Mouse (Mus musculus) liver, embryonic 14.5 days (tissue): Measurements from ENCODE around the gene Mfsd6l. TPM values are rescaled to one million over a fixed set of nuclear protein-coding genes. Genes with fewer than 3 reads are reported as not detected.

Source experiments
- ATAC-seq: fragments of 200-750 bp; cut with Nextera tagmentation; 2 replicates; pipeline ENCODE4 v1.8.0; 2017; ENCODE audit warnings: moderate number of reproducible peaks, mild to moderate bottlenecking, moderate library complexity; ENCODE audit not compliant: insufficient read depth
- DNase-seq, 3 experiments: peaks; one replicate each; pipeline ENCODE4 v3.0.0-alpha.2; 2012 to 2013; ENCODE audit warnings: low read depth in 3 of 3, low spot score in 3 of 3
- H3K27ac ChIP-seq: fragments of 300-500 bp; sonication (generic); 2 replicates; pipeline ENCODE4 v1.5.1; 2014; ENCODE audit warnings: moderate library complexity, mild to moderate bottlenecking, control low read depth, inconsistent platforms
- H3K27me3 ChIP-seq: fragments of 300-500 bp; sonication (generic); 2 replicates; pipeline ENCODE4 v1.6.1; 2014; ENCODE audit warnings: mild to moderate bottlenecking, low read length, moderate library complexity; ENCODE audit not compliant: control insufficient read depth, insufficient read depth
- H3K36me3 ChIP-seq: fragments of 300-500 bp; sonication (generic); replicated peaks from 2 replicates; pipeline ENCODE4 v1.6.1; 2014; ENCODE audit warnings: low read depth; ENCODE audit not compliant: control insufficient read depth, insufficient read depth
- H3K4me1 ChIP-seq, 2 experiments: fragments of 200-500 bp in 1 of 2; fragments of 300-500 bp in 1 of 2; sonication (generic) in 1 of 2; replicated peaks; 2 replicates each; pipeline ENCODE4 v1.6.1; 2012 to 2014; ENCODE audit warnings: antibody characterized with exemption in 1 of 2, inconsistent platforms in 1 of 2, low read length in 1 of 2; ENCODE audit not compliant: control insufficient read depth in 2 of 2, insufficient read depth in 2 of 2
- H3K4me2 ChIP-seq: fragments of 300-500 bp; sonication (generic); 2 replicates; pipeline ENCODE4 v1.6.1; 2014; ENCODE audit warnings: low read depth, mild to moderate bottlenecking, control low read depth, moderate library complexity
- H3K4me3 ChIP-seq, 2 experiments: fragments of 200-500 bp in 1 of 2; fragments of 300-500 bp in 1 of 2; sonication (generic) in 1 of 2; 2 replicates each; pipeline ENCODE4 v1.5.1; 2012 to 2014; ENCODE audit warnings: low read depth in 2 of 2, low read length in 2 of 2, mild to moderate bottlenecking in 2 of 2, control low read depth in 1 of 2, inconsistent platforms in 1 of 2, moderate library complexity in 1 of 2; ENCODE audit not compliant: insufficient read depth in 1 of 2
- H3K9ac ChIP-seq: fragments of 300-500 bp; sonication (generic); replicated peaks from 2 replicates; pipeline ENCODE4 v1.6.1; 2014; ENCODE audit warnings: mild to moderate bottlenecking, control low read depth, moderate library complexity
- H3K9me3 ChIP-seq: fragments of 300-500 bp; sonication (generic); 2 replicates; pipeline ENCODE4 v1.6.1; 2016; ENCODE audit warnings: low read length, mixed read lengths; ENCODE audit not compliant: control insufficient read depth
- CTCF ChIP-seq: IDR thresholded peaks from 2 replicates; pipeline ENCODE4 v1.5.1; 2016; ENCODE audit warnings: antibody characterized with exemption, low read depth, control low read depth
- EP300 ChIP-seq: IDR thresholded peaks from 2 replicates; pipeline ENCODE4 v1.6.1; 2016; ENCODE audit warnings: antibody characterized with exemption, low read depth
- WGBS: fragments of 180-500 bp; shearing (Covaris S2); extraction: QIAGEN DNeasy Blood & Tissue Kit; methylation state at CpG from one replicate; pipeline ENCODE4 v1.1.7; 2014; ENCODE audit not compliant: insufficient replicate concordance; 5-methylcytosine and 5-hydroxymethylcytosine counted together
- polyA plus RNA-seq, 2 experiments: library from polyadenylated mRNA; depleted of rRNA in 1 of 2; stranded (reverse) in 1 of 2; unstranded in 1 of 2; fragments of >200 nt; fragmentation: Nextera tagmentation in 1 of 2; extraction: Ambion mirVana in 1 of 2; gene quantifications; 2 replicates each; pipeline versions ENCODE4 v1.2.1 to v1.2.3; 2012 to 2014

Mfsd6l gene
- polyA plus RNA-seq, 2 experiments, result 0.06 to 0.07 TPM

DNA sequence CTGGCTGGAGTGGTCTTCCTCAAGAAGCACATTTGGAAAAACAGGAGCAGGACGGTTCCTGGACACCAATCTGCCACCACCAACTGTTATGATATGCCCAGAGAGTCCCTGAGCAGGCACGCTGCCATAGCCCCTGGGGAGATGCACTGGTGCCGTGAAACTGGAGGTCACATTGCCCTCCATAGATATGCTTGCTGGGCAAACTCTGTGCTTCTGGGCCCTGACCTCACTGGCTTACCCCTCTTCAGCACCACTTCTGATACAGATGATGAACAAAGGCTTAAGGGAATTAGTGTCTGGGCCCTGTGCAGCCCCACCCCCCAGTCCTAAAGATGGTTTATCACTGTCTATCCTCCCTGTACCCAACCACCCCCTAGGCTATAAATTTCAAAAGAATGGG lies 37.3 kb downstream of the Mfsd6l start:
- no peak for ATAC-seq
- no peak overlapping the region for H3K9ac ChIP-seq
- no peak for DNase-seq
- no peaks in the 10 kb centered on the region for H3K27me3 ChIP-seq
- 51% methylated on average over 3 of the region's 3 CpGs for WGBS
- H3K4me2 ChIP-seq, result no peak overlapping the region
- H3K4me1 ChIP-seq, result peaks cover 0 to 2% of the 10 kb centered on the region in 2 experiments; a peak in 1 of 4 replicates
- H3K36me3 ChIP-seq, result no peaks in the 10 kb centered on the region
- H3K9me3 ChIP-seq, result no peaks in the 10 kb centered on the region
- H3K27ac ChIP-seq, result no peak overlapping the region
- no peak overlapping the region for H3K4me3 ChIP-seq
- TF ChIP-seq CTCF, result no peak
- no peak for TF ChIP-seq EP300

DNA sequence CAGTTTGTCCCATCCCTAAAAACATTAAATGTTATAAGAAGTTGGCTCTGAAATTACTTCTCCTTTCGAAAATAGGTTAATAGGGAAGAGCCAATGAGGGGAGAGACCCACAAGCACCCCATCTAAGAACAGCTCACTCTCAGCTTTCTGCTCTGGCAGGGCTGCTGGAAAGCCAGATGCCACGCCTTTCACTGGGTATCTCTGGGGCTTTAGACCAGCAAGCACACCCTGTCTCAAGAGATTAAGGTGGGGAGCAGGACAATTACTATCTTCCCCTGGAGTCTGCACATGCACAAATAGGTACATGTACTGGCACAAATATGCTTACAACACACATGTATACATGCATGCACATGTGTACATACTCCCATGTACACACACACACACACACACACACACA lies 41.9 kb downstream of the Mfsd6l start:
- TF ChIP-seq EP300, result no peak
- TF ChIP-seq CTCF, result no peak
- no peak overlapping the region for H3K4me3 ChIP-seq
- no peak for DNase-seq
- H3K4me1 ChIP-seq, result peaks cover 0 to 8% of the 10 kb centered on the region in 2 experiments; a peak in 2 of 4 replicates
- no peaks in the 10 kb centered on the region for H3K27me3 ChIP-seq
- H3K4me2 ChIP-seq, result no peak overlapping the region
- H3K27ac ChIP-seq, result no peak overlapping the region
- no peak for ATAC-seq
- H3K9me3 ChIP-seq, result no peaks in the 10 kb centered on the region
- H3K36me3 ChIP-seq, result no peaks in the 10 kb centered on the region
- H3K9ac ChIP-seq, result no peak overlapping the region
- 19% methylated on average over 2 of the region's 2 CpGs for WGBS

DNA sequence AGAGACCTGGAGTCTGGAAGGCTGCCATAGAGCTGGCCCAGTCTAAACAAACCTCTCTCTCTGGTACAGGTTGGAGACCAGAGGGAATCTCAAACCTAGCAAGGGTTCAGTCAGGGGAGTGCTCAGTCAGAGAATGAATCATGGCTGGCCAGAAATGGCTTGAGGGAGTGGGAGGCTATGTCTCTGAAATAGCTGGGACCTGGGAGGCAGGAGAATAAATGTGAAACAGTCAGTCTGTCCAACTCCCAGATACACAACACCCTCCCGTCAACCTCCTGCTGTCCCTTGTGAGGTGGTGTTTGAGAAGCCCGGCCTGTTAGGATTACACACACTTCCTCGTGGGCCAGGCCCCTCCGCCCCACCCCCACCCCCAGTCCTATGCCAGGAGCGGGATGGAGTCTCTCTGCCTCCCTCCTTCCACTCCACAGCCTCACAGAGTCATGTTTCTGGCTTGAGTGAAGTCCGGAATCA lies 44.6 kb downstream of the Mfsd6l start:
- H3K9me3 ChIP-seq, result no peaks in the 10 kb centered on the region
- no peak overlapping the region for H3K4me2 ChIP-seq
- ATAC-seq (no peak), DNase-seq (no peak)
- WGBS, result 39% methylated on average over 6 of the region's 6 CpGs
- no peaks in the 10 kb centered on the region for H3K36me3 ChIP-seq
- no peak overlapping the region for H3K4me3 ChIP-seq
- peaks cover 0 to 8% of the 10 kb centered on the region in 2 experiments; a peak in 2 of 4 replicates for H3K4me1 ChIP-seq
- no peak for TF ChIP-seq CTCF
- TF ChIP-seq EP300, result no peak
- H3K9ac ChIP-seq, result no peak overlapping the region
- H3K27ac ChIP-seq, result no peak overlapping the region
- H3K27me3 ChIP-seq, result no peaks in the 10 kb centered on the region

DNA sequence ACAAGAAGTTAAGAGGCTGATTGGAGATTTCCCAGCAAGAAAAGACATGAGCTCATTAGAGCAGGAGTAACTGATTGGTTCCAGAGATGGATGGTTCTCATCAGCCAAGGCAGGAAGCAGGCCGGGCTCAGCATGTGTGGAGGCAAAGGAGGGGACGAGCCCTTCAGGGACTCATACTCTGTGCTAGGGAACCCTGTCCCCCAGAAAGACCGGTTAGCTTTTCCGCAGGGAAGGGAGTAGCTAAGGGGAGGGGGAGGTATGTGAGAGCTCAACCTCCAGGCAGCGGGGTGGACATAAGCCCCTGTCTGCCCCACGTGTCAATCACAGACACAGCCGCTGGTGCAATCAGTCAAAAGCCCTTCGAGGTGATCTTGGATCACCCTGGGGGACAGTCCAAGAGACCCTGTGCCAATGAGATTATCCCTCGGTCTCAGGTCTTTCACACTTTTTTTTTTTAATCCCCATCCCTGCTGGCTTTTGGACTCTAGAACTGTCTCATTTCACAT lies 45.6 kb downstream of the Mfsd6l start:
- Histone ChIP-seq H3K9me3 (no peaks in the 10 kb centered on the region), H3K4me2 (no peak overlapping the region), H3K27me3 (no peaks in the 10 kb centered on the region), H3K36me3 (no peaks in the 10 kb centered on the region), H3K27ac (no peak overlapping the region), H3K4me3 (no peak overlapping the region), H3K4me1 (peaks cover 0 to 8% of the 10 kb centered on the region in 2 experiments; a peak in 2 of 4 replicates), H3K9ac (no peak overlapping the region)
- WGBS, result 24% methylated on average over 9 of the region's 9 CpGs
- no peak for ATAC-seq
- no peak for DNase-seq
- no peak for TF ChIP-seq CTCF
- TF ChIP-seq EP300, result no peak

DNA sequence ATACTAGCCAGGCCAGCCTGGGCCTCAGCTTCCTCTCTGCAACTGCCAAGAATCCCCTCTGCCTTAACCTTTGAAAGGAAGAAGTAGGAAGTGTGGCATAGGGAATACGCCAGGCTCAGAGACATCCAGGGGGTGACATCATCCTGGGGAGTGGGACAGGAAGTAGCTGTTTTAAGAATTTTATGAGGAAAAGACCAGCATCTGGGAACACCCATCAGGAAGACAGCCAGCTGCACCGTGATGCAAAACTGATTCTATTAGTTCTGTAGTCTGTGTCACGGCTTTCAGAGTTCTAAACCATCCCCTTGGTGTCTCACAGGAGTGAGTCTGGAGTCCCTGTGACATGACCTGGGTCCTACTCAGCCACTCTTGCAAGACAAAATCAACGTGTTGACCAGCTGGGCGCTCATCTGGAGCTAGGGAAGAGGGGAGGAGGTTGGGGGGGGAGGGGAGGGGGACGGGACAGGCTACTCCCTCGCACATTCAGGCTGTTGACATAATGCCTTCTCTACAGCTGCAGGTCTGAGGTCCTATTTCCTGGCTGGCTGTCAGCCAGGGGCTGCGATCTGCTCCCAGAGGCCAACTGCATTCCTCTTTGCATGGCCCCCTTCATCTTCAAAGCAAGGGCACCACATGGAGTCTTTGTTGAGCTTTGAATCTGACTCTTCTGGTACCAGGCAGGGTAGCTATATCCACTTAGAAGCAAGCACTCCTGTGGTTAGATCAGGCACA lies 46.4 kb downstream of the Mfsd6l start:
- ATAC-seq (no peak), DNase-seq (no peak)
- no peak overlapping the region for H3K4me2 ChIP-seq
- H3K9me3 ChIP-seq, result no peaks in the 10 kb centered on the region
- no peaks in the 10 kb centered on the region for H3K27me3 ChIP-seq
- TF ChIP-seq EP300, result no peak
- TF ChIP-seq CTCF, result no peak
- no peak overlapping the region for H3K4me3 ChIP-seq
- H3K4me1 ChIP-seq, result peaks cover 0 to 8% of the 10 kb centered on the region in 2 experiments; a peak in 2 of 4 replicates
- H3K9ac ChIP-seq, result no peak overlapping the region
- no peak overlapping the region for H3K27ac ChIP-seq
- no peaks in the 10 kb centered on the region for H3K36me3 ChIP-seq
- WGBS, result 17% methylated on average over 8 of the region's 8 CpGs
